Mouse (Mus musculus): ENCODE results near the gene Mat2a.

Mat2a gene

DNA sequence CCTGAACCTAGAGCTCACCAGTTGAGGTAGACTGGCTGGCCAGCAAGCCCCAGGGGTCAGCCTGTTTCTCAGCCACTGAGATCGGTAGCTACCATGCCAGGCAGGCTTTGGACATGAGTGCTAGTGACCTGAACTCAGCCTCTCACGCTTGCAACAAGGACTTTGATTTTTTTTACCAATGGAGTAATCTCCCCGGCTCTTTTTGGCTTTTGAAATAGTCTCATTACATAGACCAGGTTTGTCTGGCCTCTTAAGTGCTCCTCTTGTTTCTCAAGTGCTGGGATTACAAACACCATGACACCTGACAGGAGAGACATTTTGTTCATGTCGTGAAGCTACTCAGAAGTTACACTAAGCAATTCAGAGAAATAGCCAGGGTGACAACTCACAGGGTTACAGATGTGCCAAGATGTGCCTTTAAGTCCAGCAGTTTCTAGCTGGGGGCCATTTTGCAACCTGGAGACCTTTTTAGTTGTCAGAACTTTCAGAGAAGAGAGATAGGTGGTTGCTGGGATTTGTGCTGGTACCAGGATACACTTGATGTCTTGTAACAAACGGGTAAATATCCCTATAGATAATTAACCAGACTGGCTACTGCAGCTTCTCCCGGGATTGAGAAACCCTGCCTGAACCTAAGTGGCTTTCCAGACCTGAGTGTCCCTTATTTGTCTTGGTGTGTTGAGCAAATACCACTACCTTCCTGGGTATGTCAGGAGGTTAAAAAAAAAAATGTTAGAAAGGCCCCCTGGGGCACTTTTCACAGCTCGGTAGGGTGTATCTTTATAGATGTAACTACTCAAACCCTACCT, 23.2 kb downstream of the Mat2a start:
- no peak for DNase-seq (ENCODE audit: low read depth, low spot score)

DNA sequence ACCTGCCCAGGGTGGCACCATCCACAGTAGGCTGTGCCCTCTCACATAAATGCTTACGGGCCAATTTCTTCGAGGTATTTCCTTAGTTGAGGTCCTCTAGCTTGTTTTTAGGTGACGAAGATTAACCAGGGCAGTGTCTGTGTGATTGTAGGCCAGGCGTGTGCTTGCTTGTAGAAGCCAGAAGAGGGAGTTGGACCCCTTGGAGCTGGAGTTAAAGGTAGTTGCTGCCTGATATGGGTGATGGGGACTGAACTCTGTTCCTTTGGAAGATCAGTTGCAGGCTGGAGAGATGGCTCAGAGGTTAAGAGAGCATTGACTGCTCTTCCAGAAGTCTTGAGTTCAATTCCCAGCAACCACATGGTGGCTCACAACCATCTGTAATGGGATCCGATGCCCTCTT, 24.2 kb downstream of the Mat2a start:
- DNase-seq (ENCODE audit: low read depth, low spot score) = no peak

DNA sequence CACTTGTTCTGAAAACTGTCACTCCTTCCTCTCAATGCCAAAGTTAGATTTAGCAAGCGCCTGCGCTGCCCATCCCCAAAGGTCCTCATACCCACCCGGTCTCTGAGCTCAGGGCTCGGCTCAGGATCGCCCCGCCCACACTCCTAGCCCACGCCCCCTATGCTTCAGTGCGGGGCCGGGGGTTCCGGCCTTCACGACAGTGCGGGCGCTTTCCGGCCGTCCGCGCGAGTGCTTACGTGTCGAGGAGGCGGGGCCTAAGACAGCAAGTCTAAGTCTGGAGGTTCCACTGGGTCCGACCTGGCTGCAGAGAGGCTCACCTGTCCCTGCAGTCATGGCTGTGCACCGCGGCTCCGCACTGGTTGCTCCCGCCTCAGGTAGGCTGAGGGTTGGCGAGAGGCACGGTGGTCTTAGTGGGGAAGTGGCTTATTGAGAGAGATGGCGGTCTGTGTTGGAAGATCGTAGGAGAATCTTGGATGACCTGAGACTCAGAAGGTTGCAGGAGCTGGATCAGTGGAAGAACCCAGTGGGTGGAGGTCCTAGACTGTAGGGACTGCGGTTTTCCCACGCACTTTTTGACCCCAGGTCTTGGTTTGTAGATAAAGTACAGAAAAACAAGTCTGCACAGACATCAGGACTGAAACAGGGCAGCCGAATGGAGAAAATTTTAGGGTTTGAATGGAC, 25.1 kb downstream of the Mat2a start, which contains the start of gene Ggcx:
Gene Ggcx, plus strand, starts transcription at position 233 of the 681 bp plus-strand sequence.
- DNase-seq (ENCODE audit: low read depth, low spot score) = peak; percentile 92

DNA sequence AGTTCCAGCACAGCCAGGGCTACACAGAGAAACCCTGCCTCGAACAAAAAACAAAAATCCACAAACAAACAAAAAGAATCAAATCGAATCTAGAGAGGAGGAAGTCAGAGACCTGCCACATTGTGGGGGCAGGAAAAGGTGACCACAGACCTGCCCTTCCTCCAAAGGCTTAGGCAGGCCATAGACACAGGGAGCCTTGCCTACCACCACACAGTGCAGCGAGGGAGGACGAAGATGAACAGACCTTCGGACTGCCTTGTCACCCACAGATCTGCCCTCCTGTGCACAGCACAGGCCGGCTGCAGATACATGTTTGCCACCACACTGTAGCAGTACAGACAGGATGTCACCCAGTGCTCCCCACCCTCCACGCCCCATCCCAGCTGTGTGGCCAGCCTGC, 28.8 kb downstream of the Mat2a start:
- DNase-seq (ENCODE audit: low read depth, low spot score) = no peak

DNA sequence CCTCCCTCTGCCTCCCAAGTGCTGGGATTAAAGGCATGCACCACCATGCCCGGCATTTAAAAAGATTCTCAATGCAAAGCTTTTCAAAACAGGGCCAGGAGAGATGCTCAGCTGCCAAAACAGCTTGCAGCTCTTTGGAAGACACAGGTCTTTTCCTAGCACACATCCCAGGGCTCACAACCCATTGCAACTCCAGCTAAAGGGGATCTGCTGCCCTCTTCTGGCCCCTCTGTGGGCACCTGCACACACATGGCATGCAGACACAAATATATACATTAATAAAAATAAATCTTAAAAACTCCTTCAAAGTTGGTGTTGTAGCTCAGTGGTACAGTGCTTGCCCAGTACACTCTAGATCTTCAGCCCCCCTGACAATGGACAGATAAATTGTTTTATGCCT, 29.4 kb downstream of the Mat2a start:
- DNase-seq (ENCODE audit: low read depth, low spot score) = no peak

DNA sequence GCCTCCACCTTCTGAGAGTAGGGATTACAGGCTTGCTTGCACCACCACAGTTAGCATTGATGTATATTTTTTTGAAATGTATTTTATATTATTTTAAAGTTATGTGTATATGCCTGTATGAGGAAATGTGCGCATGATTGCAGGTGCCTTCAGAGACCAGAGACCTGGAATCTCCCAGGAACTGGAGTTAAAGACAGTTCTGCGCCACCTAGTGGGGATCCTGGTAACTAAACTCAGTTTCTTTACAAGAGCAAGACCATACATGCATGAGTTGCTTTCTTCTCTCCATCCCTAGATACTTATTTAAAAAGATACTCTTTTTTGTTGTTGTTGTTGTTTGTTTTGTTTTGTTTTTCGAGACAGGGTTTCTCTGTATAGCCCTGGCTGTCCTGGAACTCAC, 29.8 kb downstream of the Mat2a start:
- DNase-seq (ENCODE audit: low read depth, low spot score) = peak; percentile 80

DNA sequence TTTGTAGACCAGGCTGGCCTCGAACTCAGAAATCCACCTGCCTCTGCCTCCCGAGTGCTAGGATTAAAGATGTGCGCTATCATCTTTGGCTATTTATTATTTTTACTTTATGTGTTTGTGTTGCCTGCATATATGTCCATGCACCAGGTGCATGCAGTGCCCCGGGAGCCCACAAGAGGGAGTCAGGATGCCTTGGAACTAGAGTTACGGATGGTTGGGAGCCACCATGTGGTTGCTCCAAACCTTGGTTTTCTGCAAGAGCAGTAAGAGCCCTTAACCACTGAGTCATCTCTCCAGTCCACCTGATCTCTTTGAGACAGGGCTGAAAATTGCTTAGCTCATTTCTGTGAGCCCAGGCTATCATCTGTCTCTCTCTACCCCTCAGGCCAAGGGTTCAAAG, 32.2 kb downstream of the Mat2a start:
- peak; percentile 89 for DNase-seq (ENCODE audit: low read depth, low spot score)

DNA sequence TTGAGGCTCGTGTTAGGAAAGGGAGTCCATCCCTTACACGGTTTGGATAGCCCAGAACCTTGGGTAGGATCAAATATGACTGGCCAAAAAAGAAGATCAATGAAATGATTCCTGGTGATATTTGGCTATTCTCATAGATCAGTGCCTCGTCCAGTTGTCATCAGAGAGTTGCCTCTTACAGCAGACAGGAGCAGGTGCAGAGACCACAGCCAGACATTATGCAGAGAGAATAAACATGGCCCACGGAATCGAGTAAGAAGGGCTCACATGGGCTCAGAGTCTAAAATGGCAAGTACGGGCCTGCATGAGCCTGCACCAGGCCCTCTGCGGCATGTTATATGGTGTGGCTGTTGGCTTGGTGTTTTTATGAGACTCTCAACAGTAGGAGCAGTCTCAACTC, 34.0 kb downstream of the Mat2a start:
- DNase-seq (ENCODE audit: low read depth, low spot score) = no peak

DNA sequence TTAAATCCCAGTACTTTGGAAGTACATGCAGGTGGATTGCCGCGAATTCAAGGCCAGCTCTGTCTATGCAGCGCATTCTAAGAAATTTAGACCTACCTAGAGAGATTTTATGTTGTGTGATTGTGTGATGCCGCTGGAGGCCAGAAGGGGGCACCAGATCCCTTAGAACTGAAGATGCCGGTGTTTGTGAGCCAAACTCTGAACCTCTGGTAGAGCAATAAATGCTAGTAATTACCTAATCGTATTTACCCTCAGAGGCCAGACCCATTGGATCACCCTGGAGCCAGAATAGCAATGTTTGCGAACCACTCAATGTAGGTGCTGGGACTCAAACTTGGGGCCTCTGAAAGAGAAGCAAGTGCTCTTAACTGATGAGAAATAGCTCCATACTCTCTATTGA, 37.5 kb downstream of the Mat2a start:
- DNase-seq (ENCODE audit: low read depth, low spot score) = peak; percentile 73

DNA sequence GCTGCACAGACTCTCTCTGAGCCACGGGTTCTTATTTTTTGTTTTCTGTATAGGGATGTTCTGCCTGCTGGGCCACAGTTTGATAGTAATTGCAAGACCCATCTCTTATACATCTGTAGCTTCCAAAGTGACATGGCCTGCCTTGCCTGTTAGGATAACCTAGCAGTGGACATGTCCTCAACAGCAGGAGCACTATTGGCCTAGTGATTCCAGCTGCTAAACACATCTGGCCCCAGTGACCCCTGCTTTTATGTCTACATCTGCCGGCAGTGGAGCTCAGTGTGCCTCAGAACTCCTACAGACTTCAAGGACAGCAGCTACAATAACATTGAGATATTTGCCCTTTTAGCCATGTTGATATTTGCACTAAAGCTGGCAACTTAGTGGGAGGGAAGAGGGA, 39.4 kb downstream of the Mat2a start:
- no peak for DNase-seq (ENCODE audit: low read depth, low spot score)

DNA sequence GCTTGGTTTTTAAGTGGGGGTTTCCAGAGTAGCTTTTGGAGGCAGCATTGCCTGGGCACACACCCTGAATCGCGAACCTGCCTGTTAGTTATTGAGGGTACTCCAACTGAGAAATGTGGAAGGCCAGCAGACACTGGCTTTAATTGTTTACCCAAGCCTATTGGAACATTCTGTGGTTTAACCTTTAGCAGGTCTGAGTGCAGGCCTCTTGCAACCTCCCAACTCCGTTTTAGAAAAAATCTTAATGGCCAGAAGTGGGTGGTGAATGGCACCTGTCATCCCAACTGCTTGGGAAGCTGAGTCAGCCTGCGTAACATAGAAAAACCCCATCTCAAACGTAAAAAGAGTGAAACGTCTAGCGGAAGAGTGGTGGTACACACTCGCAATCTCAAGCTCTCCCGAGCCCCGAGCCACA, 42.5 kb downstream of the Mat2a start:
- DNase-seq (ENCODE audit: low read depth, low spot score) = no peak

DNA sequence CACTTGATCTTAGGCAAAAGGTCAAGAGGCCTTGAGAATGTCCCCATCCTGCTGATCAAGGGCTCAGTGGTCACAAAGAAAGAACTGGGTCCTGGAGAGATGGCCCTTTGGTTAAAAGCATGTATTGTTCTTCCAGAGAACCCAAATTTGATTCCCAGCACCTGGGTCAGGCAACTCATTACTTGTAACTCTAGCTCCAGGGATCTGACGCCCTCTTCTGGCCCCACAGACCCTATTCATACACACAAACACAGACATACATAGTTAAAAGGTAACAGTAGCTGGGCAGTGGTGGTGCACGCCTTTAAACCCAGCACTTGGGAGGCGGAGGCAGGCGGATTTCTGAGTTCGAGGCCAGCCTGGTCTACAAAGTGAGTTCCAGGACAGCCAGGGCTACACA, 47.0 kb downstream of the Mat2a start:
- DNase-seq (ENCODE audit: low read depth, low spot score) = no peak

DNA sequence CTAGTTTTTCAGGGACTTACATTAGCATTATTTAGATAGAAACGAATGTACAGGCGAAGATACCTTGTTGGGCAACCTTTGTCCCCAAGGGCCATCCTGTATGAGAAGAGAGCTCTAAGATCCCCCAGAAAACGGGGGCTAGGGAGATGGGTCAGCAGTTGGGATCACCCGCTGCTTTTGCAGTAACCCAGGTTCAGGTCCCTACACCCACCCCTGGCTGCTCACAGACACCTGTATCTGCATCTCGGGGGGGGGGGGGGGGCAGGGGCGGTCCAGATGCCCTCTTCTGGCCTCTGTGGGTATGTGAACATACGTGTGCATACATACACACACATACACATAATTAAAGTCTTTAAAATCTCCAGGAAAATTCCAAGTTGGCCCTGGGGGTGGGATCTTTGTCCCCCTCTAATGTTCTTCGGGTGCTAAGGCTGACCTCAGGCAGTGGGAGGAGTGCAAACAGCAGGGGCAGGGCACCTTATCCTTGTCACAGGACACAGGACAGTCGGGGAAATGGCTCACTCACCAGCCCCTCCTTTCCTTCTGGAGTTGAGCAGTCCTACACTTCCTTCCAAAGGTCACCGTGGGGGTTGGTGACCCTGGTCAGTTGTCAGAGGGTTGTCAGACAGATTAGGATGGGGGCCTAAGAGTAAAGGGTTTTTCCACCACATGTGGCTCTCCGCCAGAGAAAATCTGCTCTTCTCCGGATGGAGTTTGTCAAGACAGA, 48.4 kb downstream of the Mat2a start:
- no peak for DNase-seq (ENCODE audit: low read depth, low spot score)

DNA sequence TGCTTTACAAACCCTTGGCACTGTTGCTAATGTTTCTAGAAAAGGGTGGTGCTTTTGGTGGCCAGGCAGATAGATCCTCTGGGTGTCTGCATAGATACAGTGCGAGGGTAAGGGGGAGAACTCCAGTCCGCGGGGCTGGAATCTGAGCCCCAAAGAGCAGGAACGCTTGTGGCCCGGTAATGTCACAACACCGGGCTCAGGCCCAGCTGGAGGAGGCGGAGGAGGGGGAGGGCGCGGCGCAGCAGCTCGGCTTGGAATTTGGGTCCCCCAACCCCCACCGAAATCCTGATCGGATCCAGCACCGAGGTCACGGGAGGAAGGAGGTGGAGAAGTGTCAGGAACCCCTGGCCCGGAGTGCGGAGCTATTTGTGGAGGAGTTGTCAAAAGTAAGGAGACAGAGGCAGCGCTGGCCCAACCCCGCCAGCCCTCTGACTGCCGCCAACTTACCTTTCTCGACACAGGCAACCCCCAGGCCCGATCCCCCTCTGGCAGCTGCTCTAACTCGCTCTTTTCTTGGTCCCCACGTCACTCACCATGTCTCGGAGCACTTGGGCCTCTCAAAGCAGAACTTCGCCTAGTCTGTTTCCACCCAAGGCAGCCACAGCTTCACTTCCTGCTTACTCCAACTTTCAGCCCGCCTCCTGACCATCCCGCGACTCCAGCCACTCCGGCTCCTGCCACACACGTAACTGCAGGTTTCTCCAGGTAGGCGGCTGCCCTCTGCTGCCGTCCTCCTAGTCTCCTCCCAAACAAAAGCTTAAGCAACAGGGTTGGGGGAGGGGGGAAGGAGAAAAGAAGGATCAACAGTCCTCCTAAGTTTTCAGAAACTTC, 49.2 kb downstream of the Mat2a start, which contains the start of gene Vamp8:
Gene Vamp8, minus strand, starts transcription at position 763 of the 831 bp plus-strand sequence.
- DNase-seq (ENCODE audit: low read depth, low spot score) = peak; percentile 52

DNA sequence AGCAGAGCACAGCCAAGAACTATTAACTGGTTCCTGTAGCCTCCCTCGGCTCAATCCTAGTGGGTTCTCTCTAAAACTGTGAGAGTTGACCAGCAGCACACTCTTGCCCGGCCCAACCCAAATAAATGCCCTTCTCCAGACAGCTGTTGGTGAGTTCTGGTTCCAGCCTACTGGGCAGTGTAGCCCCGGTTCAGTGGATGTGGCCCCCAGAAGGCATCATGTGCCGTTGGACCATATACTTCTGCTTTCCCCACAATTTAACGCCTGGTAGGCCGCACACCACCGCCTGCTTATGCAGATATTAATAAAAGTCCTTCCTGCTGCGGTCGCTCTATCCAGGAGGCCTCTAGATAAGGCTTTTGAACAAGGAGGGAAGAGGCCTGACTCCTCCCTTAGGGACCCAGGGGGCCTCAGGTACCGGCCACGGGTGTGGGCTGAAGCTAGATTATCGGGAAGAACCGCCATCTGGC, 49.9 kb downstream of the Mat2a start:
- DNase-seq (ENCODE audit: low read depth, low spot score) = no peak

DNA sequence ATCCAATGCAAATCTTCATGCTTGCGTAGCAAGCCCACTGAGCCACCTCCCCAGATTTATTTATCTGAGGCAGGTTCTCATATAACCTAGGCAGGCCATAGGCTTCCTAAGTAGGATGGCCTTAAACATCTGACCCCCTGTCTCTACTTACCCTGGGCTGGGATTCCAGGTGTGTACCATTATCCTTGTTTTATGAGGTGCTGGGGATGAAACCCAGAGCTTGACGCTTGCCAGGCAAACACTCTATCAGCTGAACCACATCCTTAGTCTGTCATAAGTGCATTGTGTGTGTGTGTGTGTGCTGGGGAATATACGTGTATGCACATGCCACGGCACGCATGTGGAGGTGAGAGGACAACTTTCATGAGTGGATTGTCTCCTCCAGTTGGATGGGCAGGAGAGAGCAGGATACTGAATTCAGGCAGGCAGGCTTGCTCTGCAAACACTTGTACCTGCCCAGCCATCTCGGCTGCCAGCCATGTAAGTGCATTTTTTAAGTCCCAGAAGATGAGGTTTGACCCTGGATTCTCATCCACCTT, 50.5 kb downstream of the Mat2a start:
- DNase-seq (ENCODE audit: low read depth, low spot score) = peak; percentile 69

DNA sequence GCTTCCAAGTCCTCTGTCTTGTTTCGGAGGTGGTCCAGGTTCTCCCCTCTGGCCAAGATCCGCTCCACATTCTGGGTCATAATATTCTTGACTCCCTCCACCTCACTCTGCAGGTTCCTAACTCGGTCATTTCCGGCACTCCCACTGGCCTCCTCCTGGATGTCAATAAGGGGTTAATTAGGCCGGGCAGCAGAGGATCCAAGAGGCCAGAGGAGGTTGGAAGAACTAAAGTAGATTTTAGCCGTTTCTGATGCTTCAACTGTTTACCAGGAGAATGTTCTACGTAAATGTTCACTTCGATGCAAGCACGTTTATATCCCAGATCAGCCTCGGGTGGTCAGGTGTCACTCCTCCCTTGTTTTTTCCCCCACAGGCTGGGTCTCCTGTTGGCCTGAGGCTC, 51.1 kb downstream of the Mat2a start:
- no peak for DNase-seq (ENCODE audit: low read depth, low spot score)

DNA sequence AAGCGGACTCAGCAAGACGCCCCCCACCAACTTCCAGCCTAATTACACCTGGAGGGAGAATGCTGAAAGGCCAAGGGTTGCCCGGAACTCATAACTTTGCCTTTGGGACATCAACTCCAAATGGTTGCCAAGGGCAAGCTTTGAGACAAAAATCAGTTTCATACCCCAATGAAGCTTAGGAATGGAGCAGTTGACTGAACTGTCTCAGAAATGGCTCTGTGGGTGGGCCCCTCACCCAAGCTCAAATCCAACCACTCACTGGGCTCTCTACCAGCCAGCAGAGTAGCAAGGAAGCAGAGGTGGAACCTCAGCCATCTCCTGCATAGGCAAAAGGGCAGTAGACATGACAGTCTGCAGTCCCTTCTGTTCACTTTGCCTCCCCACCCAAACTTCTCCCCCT, 51.5 kb downstream of the Mat2a start:
- DNase-seq (ENCODE audit: low read depth, low spot score) = no peak

DNA sequence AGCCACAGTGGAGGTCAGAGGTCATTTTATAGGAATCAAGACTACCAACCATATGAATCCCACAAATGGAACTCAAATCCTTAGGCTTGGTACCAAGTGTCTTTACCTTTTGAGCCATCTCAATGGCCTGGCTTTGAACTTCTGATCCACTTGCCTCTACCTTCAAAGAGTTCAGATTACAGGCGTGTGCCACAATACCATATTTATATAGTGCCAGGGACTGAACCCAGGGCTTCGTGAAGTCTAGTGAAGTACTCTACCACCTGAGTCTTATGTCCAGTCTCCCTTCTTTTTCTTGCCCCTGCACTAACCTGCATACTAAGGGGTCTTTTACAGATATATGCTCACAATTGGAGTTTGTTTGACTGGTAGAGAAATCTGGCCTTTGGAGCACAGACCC, 52.8 kb downstream of the Mat2a start:
- DNase-seq (ENCODE audit: low read depth, low spot score) = no peak

DNA sequence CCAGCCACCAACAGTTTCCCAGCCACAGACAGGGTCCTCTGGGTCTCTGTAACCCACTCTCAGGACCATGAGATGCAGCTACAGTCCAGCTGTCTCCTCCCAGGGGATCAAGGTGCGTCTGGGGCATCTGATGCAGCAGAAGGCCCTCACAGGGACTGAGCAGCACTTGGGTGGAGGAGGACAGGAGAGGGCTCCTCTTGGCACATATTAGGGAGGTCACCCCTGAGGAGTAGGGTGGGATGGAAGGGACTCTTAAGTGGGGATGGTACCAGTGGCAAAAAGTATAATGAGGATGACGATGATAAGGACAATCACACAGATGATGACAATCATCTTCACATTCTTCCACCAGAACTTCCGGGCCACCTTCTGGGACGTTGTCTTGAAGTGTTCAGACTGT, 54.1 kb downstream of the Mat2a start:
- DNase-seq (ENCODE audit: low read depth, low spot score) = no peak

DNA sequence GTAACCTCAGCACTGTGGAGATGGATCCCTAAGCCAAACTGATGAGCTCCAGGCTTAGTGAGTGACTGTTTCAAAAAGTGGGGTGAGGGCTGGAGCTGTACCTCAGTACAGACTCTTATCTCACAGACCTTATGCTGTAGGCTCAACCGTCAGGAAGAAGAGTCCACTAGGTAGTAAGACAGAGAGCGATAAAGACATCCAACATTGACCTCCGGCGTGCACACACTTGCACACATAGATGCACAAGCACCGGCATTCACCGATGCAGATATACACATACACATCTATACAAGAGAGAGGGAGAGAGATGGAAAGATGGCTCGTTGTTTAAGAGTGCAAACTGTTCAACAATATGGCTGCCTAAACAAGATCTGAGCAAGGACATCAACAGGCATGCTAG, 55.4 kb downstream of the Mat2a start:
- no peak for DNase-seq (ENCODE audit: low read depth, low spot score)

All from forelimb bud, embryonic 11.5 days (tissue).